Mouse (Mus musculus) ES-Bruce4 (cell line): Measurements from ENCODE around the gene Cry2. TPM values are rescaled to one million over a fixed set of nuclear protein-coding genes. Genes with fewer than 3 reads are reported as not detected.

Experiments used
- H3K27ac ChIP-seq: 2 replicates; pipeline ENCODE4 v1.5.1; 2012; ENCODE audit warnings: low read length, inconsistent platforms; ENCODE audit not compliant: insufficient read depth
- H3K27me3 ChIP-seq: 2 replicates; pipeline ENCODE4 v1.6.1; 2012; ENCODE audit warnings: mild to moderate bottlenecking, low read length, inconsistent platforms; ENCODE audit not compliant: control insufficient read depth, poor library complexity, insufficient read depth, severe bottlenecking
- H3K36me3 ChIP-seq: 2 replicates; pipeline ENCODE4 v1.6.1; 2012; ENCODE audit warnings: inconsistent platforms, mild to moderate bottlenecking, low read length, moderate library complexity; ENCODE audit not compliant: control insufficient read depth, poor library complexity, insufficient read depth, severe bottlenecking
- H3K4me1 ChIP-seq: one replicate; pipeline ENCODE4 v1.8.1; 2011; ENCODE audit warnings: low read length; ENCODE audit not compliant: control insufficient read depth, insufficient read depth
- H3K4me3 ChIP-seq: 2 replicates; pipeline ENCODE4 v1.5.1; 2011; ENCODE audit warnings: low read depth, mild to moderate bottlenecking, low read length
- H3K9ac ChIP-seq: 2 replicates; pipeline ENCODE4 v1.6.1; 2012; ENCODE audit warnings: low read depth, mild to moderate bottlenecking, inconsistent platforms; ENCODE audit not compliant: poor library complexity, severe bottlenecking
- H3K9me3 ChIP-seq: replicated peaks from 2 replicates; pipeline ENCODE4 v1.6.1; 2012; ENCODE audit warnings: mild to moderate bottlenecking, low read length, inconsistent platforms; ENCODE audit not compliant: control insufficient read depth, poor library complexity, insufficient read depth, severe bottlenecking
- CTCF ChIP-seq: IDR thresholded peaks from one replicate; pipeline ENCODE4 v1.8.1; 2011; ENCODE audit warnings: low read depth, low read length
- EP300 ChIP-seq: IDR thresholded peaks from 2 replicates; pipeline ENCODE4 v1.6.1; 2011; ENCODE audit warnings: low read depth, low read length; ENCODE audit not compliant: insufficient read depth
- POLR2A ChIP-seq: IDR thresholded peaks from one replicate; pipeline ENCODE4 v1.8.1; 2011; ENCODE audit warnings: low read length; ENCODE audit not compliant: insufficient read depth
- polyA plus RNA-seq: library from polyadenylated mRNA; stranded (reverse); fragments of >200 nt; gene quantifications from 2 replicates; pipeline ENCODE4 v1.2.4, GENCODE M21; 2011; ENCODE audit warnings: low read depth; ENCODE audit not compliant: missing spikeins, insufficient read depth, insufficient read length

Gene Cry2
- polyA plus RNA-seq, 1 experiment = 9.9 TPM

DNA sequence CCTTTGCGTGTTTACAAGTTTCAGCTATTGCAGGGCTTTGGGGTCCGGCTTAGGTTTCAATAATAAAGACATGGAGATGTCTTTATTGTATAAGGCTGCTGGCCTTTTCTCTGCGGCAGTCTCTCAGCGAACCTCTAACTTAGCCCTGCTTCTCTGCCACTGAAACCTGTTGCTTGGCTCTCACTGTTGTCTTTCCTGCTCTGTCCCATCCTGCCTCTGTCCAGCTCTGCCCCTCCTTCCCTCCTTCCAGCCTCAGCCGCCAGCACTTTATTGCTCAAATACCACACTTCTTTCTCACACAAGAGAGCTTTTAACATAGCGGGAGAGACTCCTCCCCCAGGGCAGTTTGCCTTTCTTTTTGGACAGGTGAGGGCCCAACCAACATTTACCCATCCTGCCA, 6.6 kb upstream of the Cry2 start:
- H3K27ac ChIP-seq = no peak overlapping the region
- TF ChIP-seq CTCF (no peak), POLR2A (no peak), EP300 (no peak)
- H3K9ac ChIP-seq = no peak overlapping the region
- no peaks in the 10 kb centered on the region for H3K9me3 ChIP-seq
- H3K4me3 ChIP-seq = no peak overlapping the region
- no peaks in the 10 kb centered on the region for H3K36me3 ChIP-seq
- H3K4me1 ChIP-seq = no peaks in the 10 kb centered on the region
- no peaks in the 10 kb centered on the region for H3K27me3 ChIP-seq

DNA sequence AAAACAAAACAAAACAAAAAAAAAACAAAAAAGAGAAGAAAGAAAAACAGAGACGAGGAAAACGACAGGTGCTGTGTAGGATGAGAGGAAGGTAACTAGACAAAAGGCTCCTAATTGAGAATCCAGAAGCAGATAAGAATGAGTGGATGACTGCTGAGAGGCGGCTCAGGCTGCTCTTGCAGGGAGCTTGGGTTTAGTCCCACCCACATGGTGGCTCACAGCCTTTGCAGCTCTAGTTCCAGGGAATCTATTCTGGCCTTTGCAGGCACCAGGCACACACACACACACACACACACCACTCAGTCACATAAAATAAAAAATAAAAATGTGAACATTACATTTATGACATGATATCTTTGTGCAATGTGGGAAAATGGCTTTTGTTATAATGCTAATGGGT, 4.7 kb upstream of the Cry2 start:
- Histone ChIP-seq H3K4me3 (no peak overlapping the region), H3K36me3 (no peaks in the 10 kb centered on the region), H3K27me3 (no peaks in the 10 kb centered on the region), H3K4me1 (no peaks in the 10 kb centered on the region), H3K9ac (no peak overlapping the region), H3K27ac (no peak overlapping the region), H3K9me3 (no peaks in the 10 kb centered on the region)
- TF ChIP-seq POLR2A (no peak), EP300 (no peak), CTCF (no peak)

DNA sequence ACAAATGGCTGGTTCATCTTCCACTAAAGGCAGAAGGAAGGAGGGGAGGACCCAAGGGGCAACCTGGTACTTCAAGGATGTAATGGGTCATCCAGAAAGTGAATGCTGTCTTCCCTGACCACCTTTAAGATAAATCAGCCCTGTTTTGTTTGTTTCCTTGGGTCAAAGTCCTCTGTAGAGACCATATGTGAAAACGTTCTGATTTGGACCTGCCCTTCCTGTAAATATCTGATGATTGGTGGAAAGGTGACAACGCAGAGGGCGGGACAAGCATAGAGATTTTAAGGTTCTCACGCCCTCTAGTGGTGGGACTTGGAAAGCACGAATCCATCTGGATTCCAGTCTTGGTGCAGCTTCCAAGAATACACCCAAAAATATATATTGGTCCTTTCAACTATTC, 4.0 kb upstream of the Cry2 start:
- Histone ChIP-seq H3K4me3 (no peak overlapping the region), H3K9ac (no peak overlapping the region), H3K36me3 (no peaks in the 10 kb centered on the region), H3K9me3 (no peaks in the 10 kb centered on the region), H3K27me3 (no peaks in the 10 kb centered on the region), H3K4me1 (no peaks in the 10 kb centered on the region), H3K27ac (no peak overlapping the region)
- TF ChIP-seq EP300 (no peak), CTCF (peak; percentile 51)

- H3K4me1 ChIP-seq = peaks cover 2% of the 10 kb centered on the region
- no peak overlapping the region for H3K9ac ChIP-seq
- H3K36me3 ChIP-seq = no peaks in the 10 kb centered on the region
- H3K27ac ChIP-seq = no peak overlapping the region
- no peak overlapping the region for H3K4me3 ChIP-seq
- H3K27me3 ChIP-seq = no peaks in the 10 kb centered on the region
- TF ChIP-seq CTCF (no peak), POLR2A (no peak), EP300 (no peak)
- H3K9me3 ChIP-seq = no peaks in the 10 kb centered on the region
Observed at GRCm38 (mm10) chr2:92437366-92437765, 3.5 kb upstream of the Cry2 start.

- H3K36me3 ChIP-seq = no peaks in the 10 kb centered on the region
- no peak overlapping the region for H3K9ac ChIP-seq
- peaks cover 2% of the 10 kb centered on the region for H3K4me1 ChIP-seq
- H3K27ac ChIP-seq = no peak overlapping the region
- H3K27me3 ChIP-seq = no peaks in the 10 kb centered on the region
- no peaks in the 10 kb centered on the region for H3K9me3 ChIP-seq
- TF ChIP-seq EP300 = no peak
- no peak for TF ChIP-seq CTCF
- no peak for TF ChIP-seq POLR2A
- no peak overlapping the region for H3K4me3 ChIP-seq
Observed at GRCm38 (mm10) chr2:92435023-92435422, 1.2 kb upstream of the Cry2 start.

DNA sequence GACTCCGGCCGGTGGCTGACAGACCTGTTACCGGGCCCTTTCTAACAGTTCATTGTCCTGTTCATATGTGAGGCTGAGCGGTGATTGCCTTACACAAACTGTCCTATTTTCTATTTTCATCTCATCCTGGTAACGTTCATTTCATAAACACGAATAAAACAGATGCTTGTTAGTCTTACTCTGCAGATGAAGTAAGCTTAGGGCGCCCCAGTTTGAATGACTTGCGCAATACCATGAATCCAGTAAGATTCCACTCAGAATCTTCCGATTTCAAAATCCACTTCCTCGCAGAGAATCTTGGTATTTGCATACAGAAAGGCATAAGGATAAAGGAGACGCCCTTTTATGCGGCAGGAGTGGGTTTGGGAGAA, 517 bp upstream of the Cry2 start:
- H3K9me3 ChIP-seq = no peaks in the 10 kb centered on the region
- H3K9ac ChIP-seq = no peak overlapping the region
- H3K4me3 ChIP-seq = peak overlapping the region; percentile 34
- H3K27me3 ChIP-seq = no peaks in the 10 kb centered on the region
- H3K36me3 ChIP-seq = no peaks in the 10 kb centered on the region
- H3K27ac ChIP-seq = no peak overlapping the region
- peaks cover 6% of the 10 kb centered on the region for H3K4me1 ChIP-seq
- TF ChIP-seq EP300 (no peak), CTCF (no peak), POLR2A (no peak)
